Mouse (Mus musculus): Measurements from ENCODE around the gene Psmd14. TPM values are rescaled to one million over a fixed set of nuclear protein-coding genes. Genes with fewer than 3 reads are reported as not detected.

The Psmd14 gene
- polyA plus RNA-seq, 2 experiments = 79.3 to 175 TPM

DNA sequence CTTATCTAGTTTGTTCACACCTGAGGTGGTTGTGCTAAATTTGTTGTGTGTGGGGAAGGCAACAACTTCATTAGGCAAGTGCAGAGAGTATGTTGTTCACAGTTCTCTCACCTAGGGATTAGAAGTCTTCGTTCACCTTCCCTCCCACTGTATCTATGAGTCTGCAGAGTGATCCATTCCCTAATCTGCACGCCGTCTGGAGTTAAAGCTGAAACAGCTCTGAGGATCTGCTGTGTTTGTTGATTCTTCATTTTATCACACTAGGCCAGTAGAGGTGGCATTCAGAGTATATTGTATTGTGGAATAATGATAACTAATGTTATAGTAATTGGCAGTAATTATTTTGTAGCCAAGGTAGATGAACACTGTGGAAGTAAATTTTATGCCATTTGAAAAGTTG is 48.5 kb downstream of the Psmd14 start:
- Histone ChIP-seq H3K4me2 (replicated peaks; ENCODE audit: low read depth, low read length, severe bottlenecking) (no peak overlapping the region), H3K9ac (ENCODE audit: low read depth, low read length, severe bottlenecking) (no peak overlapping the region), H3K27ac (replicated peaks; ENCODE audit: low read depth, low read length) (no peak overlapping the region), H3K4me3 (replicated peaks; ENCODE audit: low read length) (no peak overlapping the region), H3K27me3 (ENCODE audit: control insufficient read depth, insufficient read depth, low read length) (no peaks in the 10 kb centered on the region), H3K9me3 (ENCODE audit: control insufficient read depth, low read length) (no peaks in the 10 kb centered on the region), H3K4me1 (ENCODE audit: control insufficient read depth, insufficient read depth, low read length) (no peaks in the 10 kb centered on the region), H3K36me3 (ENCODE audit: control insufficient read depth, insufficient read depth, low read length) (no peaks in the 10 kb centered on the region)
- 85% methylated on average over 3 of the region's 3 CpGs for WGBS
- DNase-seq (ENCODE audit: low spot score) (no peak), ATAC-seq (ENCODE audit: low FRiP score, low read depth) (no peak)
- no peak for TF ChIP-seq POLR2A (IDR thresholded peaks at IDR 0.05; ENCODE audit: borderline replicate concordance, extremely low read depth, insufficient read depth, insufficient read length)

DNA sequence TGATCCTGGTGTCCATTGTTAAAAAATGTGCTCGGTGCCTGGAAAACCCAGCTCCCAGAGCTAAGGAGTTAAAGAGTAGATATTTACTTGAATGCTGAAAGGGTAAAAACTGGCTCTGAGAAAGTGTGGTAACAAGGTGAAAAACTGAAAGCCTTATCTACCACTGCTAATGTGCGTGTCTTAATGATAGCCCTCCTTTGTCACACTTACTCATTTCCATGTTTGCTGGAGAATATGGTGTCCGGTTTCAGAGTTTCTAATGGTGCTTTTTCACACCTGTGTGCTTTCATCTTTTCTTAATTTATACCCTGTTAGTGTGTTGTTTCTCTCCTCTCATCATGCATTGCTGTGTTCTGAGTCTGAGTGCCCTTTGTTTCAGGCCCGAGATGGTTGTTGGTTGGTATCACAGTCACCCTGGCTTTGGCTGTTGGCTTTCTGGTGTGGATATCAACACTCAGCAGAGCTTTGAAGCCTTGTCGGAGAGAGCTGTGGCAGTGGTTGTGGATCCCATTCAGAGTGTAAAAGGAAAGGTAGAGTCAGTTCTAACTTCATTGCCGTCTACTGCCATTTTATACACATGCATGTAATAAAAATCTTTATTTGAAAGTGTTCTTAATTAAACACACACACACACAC is 53.1 kb downstream of the Psmd14 start:
- Histone ChIP-seq H3K4me3 (replicated peaks; ENCODE audit: low read length) (no peak overlapping the region), H3K4me1 (ENCODE audit: control insufficient read depth, insufficient read depth, low read length) (no peaks in the 10 kb centered on the region), H3K27ac (replicated peaks; ENCODE audit: low read depth, low read length) (no peak overlapping the region), H3K9me3 (ENCODE audit: control insufficient read depth, low read length) (no peaks in the 10 kb centered on the region), H3K36me3 (ENCODE audit: control insufficient read depth, insufficient read depth, low read length) (no peaks in the 10 kb centered on the region), H3K9ac (ENCODE audit: low read depth, low read length, severe bottlenecking) (no peak overlapping the region), H3K27me3 (ENCODE audit: control insufficient read depth, insufficient read depth, low read length) (no peaks in the 10 kb centered on the region), H3K4me2 (replicated peaks; ENCODE audit: low read depth, low read length, severe bottlenecking) (no peak overlapping the region)
- TF ChIP-seq POLR2A (IDR thresholded peaks at IDR 0.05; ENCODE audit: borderline replicate concordance, extremely low read depth, insufficient read depth, insufficient read length) = no peak
- DNase-seq (ENCODE audit: low spot score) = no peak
- ATAC-seq (ENCODE audit: low FRiP score, low read depth) = no peak
- WGBS = 47% methylated on average over 6 of the region's 6 CpGs

DNA sequence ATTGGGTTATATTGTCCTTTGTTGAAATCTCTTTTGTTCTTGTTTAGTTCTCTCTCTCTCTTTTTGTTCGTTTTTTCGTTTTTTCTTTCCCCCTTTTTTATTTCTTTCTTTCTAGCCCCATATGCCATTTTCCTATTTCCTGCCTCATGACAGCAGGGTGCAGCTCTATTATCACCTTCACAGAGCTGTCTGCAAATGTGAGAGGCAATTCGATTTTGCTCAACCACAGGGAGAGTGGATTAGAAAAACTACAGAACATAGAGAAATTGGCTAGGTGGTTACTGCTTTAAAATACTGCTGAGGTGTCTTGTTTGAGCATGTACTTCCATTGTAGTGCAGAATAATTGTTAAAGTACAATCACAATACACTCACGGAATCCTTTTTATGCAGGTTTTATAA is 54.0 kb downstream of the Psmd14 start:
- H3K27ac ChIP-seq (replicated peaks; ENCODE audit: low read depth, low read length) = no peak overlapping the region
- H3K36me3 ChIP-seq (ENCODE audit: control insufficient read depth, insufficient read depth, low read length) = no peaks in the 10 kb centered on the region
- no peak for ATAC-seq (ENCODE audit: low FRiP score, low read depth)
- no peak overlapping the region for H3K9ac ChIP-seq (ENCODE audit: low read depth, low read length, severe bottlenecking)
- no peak overlapping the region for H3K4me3 ChIP-seq (replicated peaks; ENCODE audit: low read length)
- DNase-seq (ENCODE audit: low spot score) = no peak
- no peak overlapping the region for H3K4me2 ChIP-seq (replicated peaks; ENCODE audit: low read depth, low read length, severe bottlenecking)
- H3K9me3 ChIP-seq (ENCODE audit: control insufficient read depth, low read length) = no peaks in the 10 kb centered on the region
- no peaks in the 10 kb centered on the region for H3K27me3 ChIP-seq (ENCODE audit: control insufficient read depth, insufficient read depth, low read length)
- H3K4me1 ChIP-seq (ENCODE audit: control insufficient read depth, insufficient read depth, low read length) = no peaks in the 10 kb centered on the region
- 51% methylated on average over 4 of the region's 4 CpGs for WGBS
- no peak for TF ChIP-seq POLR2A (IDR thresholded peaks at IDR 0.05; ENCODE audit: borderline replicate concordance, extremely low read depth, insufficient read depth, insufficient read length)

DNA sequence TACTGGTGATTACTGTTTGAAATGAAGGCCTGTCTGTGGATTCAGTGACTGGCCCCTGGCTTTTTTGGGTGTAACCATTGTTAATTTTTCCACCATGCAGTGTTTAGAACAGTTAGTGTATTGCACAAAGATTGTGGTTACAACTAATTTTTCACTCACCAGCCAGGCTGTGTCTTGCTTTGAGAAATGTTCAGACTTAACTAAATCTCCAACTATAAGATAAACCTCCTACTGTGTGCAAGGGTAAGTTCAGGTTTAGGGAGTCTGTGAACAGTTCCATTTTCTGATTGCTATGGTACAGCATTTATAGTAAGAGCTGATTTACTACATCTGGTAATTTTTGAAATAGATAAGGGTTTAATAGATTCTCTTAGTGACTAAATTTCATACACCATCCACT is 69.3 kb downstream of the Psmd14 start:
- H3K4me1 ChIP-seq (ENCODE audit: control insufficient read depth, insufficient read depth, low read length) = no peaks in the 10 kb centered on the region
- H3K27ac ChIP-seq (replicated peaks; ENCODE audit: low read depth, low read length) = no peak overlapping the region
- no peak overlapping the region for H3K9ac ChIP-seq (ENCODE audit: low read depth, low read length, severe bottlenecking)
- DNase-seq (ENCODE audit: low spot score) (no peak), ATAC-seq (ENCODE audit: low FRiP score, low read depth) (no peak)
- peaks cover 16% of the 10 kb centered on the region for H3K36me3 ChIP-seq (ENCODE audit: control insufficient read depth, insufficient read depth, low read length)
- H3K4me3 ChIP-seq (replicated peaks; ENCODE audit: low read length) = no peak overlapping the region
- H3K4me2 ChIP-seq (replicated peaks; ENCODE audit: low read depth, low read length, severe bottlenecking) = no peak overlapping the region
- TF ChIP-seq POLR2A (IDR thresholded peaks at IDR 0.05; ENCODE audit: borderline replicate concordance, extremely low read depth, insufficient read depth, insufficient read length) = no peak
- no peaks in the 10 kb centered on the region for H3K9me3 ChIP-seq (ENCODE audit: control insufficient read depth, low read length)
- H3K27me3 ChIP-seq (ENCODE audit: control insufficient read depth, insufficient read depth, low read length) = no peaks in the 10 kb centered on the region

DNA sequence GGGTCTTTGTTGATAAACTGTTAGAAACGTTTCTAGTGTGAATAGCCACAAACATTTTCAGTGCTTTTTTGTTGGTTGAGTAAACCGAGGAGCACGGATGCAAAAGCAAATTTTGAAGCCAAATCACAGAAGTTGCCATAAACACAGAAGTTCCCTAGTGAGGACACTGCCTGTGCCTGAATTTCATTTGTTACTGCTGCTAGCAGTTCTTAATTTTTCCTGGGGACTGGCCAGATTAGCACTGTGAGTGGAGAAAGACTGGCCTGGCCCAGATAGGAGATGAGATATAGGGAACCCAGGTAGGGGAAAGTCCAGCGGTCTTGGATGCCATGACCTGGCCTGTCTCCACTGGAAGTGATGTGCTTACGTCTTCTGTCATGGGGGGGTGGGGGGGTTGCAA is 83.5 kb downstream of the Psmd14 start:
- no peak for TF ChIP-seq POLR2A (IDR thresholded peaks at IDR 0.05; ENCODE audit: borderline replicate concordance, extremely low read depth, insufficient read depth, insufficient read length)
- no peak overlapping the region for H3K4me3 ChIP-seq (replicated peaks; ENCODE audit: low read length)
- H3K4me2 ChIP-seq (replicated peaks; ENCODE audit: low read depth, low read length, severe bottlenecking) = no peak overlapping the region
- no peaks in the 10 kb centered on the region for H3K9me3 ChIP-seq (ENCODE audit: control insufficient read depth, low read length)
- 71% methylated on average over 5 of the region's 5 CpGs for WGBS
- H3K36me3 ChIP-seq (ENCODE audit: control insufficient read depth, insufficient read depth, low read length) = no peaks in the 10 kb centered on the region
- no peaks in the 10 kb centered on the region for H3K4me1 ChIP-seq (ENCODE audit: control insufficient read depth, insufficient read depth, low read length)
- ATAC-seq (ENCODE audit: low FRiP score, low read depth) (no peak), DNase-seq (ENCODE audit: low spot score) (no peak)
- H3K27me3 ChIP-seq (ENCODE audit: control insufficient read depth, insufficient read depth, low read length) = no peaks in the 10 kb centered on the region
- H3K9ac ChIP-seq (ENCODE audit: low read depth, low read length, severe bottlenecking) = no peak overlapping the region
- H3K27ac ChIP-seq (replicated peaks; ENCODE audit: low read depth, low read length) = no peak overlapping the region

DNA sequence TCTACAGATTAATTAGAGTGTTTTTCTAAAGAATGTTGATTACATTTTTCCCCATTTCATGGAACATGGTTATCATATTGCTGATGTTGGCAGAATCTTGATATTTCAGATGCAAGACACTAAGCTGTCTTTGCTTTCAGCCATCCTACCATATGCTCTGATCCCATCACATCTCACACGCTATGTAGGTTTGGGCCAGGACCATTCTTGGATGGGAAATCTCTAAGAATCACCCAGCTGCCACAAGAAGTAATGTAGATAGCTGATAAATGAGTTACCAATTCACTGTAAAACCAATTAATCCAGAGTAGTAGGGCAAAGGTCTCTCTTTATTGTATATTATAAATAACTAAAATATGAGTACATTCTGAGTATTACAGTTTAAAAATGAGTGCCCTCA is 86.6 kb downstream of the Psmd14 start:
- Histone ChIP-seq H3K4me1 (ENCODE audit: control insufficient read depth, insufficient read depth, low read length) (no peaks in the 10 kb centered on the region), H3K9ac (ENCODE audit: low read depth, low read length, severe bottlenecking) (no peak overlapping the region), H3K27me3 (ENCODE audit: control insufficient read depth, insufficient read depth, low read length) (0 out of 2 replicates have a peak, but pooled peaks cover 6% of the 10 kb centered on the region), H3K4me2 (replicated peaks; ENCODE audit: low read depth, low read length, severe bottlenecking) (no peak overlapping the region), H3K9me3 (ENCODE audit: control insufficient read depth, low read length) (no peaks in the 10 kb centered on the region), H3K4me3 (replicated peaks; ENCODE audit: low read length) (no peak overlapping the region), H3K36me3 (ENCODE audit: control insufficient read depth, insufficient read depth, low read length) (no peaks in the 10 kb centered on the region), H3K27ac (replicated peaks; ENCODE audit: low read depth, low read length) (no peak overlapping the region)
- TF ChIP-seq POLR2A (IDR thresholded peaks at IDR 0.05; ENCODE audit: borderline replicate concordance, extremely low read depth, insufficient read depth, insufficient read length) = no peak
- ATAC-seq (ENCODE audit: low FRiP score, low read depth) (no peak), DNase-seq (ENCODE audit: low spot score) (no peak)
- 93% methylated on average over 1 of the region's 1 CpGs for WGBS
